ENCODE assay signal across 8 mouse cellular contexts in genomic region chr4:126468925-126469324, GRCm38 (mm10). TPM values are rescaled to one million over a fixed set of nuclear protein-coding genes. Genes with fewer than 3 reads are reported as not detected.
DNase-seq lines count a peak whose midpoint lies in the region; ATAC-seq and TF ChIP-seq lines count a peak whose summit lies in the region.

No protein-coding gene starts in this region.

- peak; percentile 38 for ATAC-seq in frontal cortex, adult (ENCODE audit: low TSS enrichment)
- no peak for ATAC-seq in forebrain, embryonic 11.5 days (replicated peaks; ENCODE audit: low FRiP score)
- peak; percentile 42; the same call in 1 of the 2 replicates for ATAC-seq in liver, embryonic 14.5 days (ENCODE audit: insufficient read depth)

- TF ChIP-seq EP300 in liver, embryonic 14.5 days (IDR thresholded peaks at IDR 0.05; ENCODE audit: low read depth) = 0 out of 2 replicates have a peak, but pooled peaks have one; percentile 6

- peak overlapping the region; percentile 97; the same call in 1 of the 2 replicates for H3K27ac ChIP-seq in forebrain, embryonic 11.5 days (ENCODE audit: low read depth, low read length)
- peak overlapping the region; percentile 15; the same call in 1 of the 2 replicates for H3K27ac ChIP-seq in liver, embryonic 14.5 days

- TF ChIP-seq CTCF in liver, embryonic 14.5 days (IDR thresholded peaks at IDR 0.05; ENCODE audit: low read depth) = no peak

- H3K36me3 ChIP-seq in forebrain, embryonic 11.5 days (ENCODE audit: control insufficient read depth, insufficient read depth, low read length) = no peaks in the 10 kb centered on the region; the same call in 1 of the 2 replicates
- no peaks in the 10 kb centered on the region for H3K36me3 ChIP-seq in liver, embryonic 14.5 days (replicated peaks; ENCODE audit: control insufficient read depth, insufficient read depth, low read depth)

- H3K4me2 ChIP-seq in forebrain, embryonic 11.5 days (ENCODE audit: low read depth, low read length, severe bottlenecking) = peak overlapping the region; percentile 80
- H3K4me2 ChIP-seq in liver, embryonic 14.5 days (ENCODE audit: low read depth) = peak overlapping the region; percentile 85

- H3K4me1 ChIP-seq in forebrain, embryonic 11.5 days (replicated peaks; ENCODE audit: control insufficient read depth, insufficient read depth, low read length) = peaks cover 21% of the 10 kb centered on the region
- H3K4me1 ChIP-seq in liver, embryonic 14.5 days (replicated peaks; ENCODE audit: control insufficient read depth in 2 of 2, insufficient read depth in 2 of 2, low read length in 1 of 2) = peaks cover 4 to 34% of the 10 kb centered on the region in 2 experiments; a peak in 3 of 4 replicates

- peak overlapping the region; percentile 93 for H3K4me3 ChIP-seq in forebrain, embryonic 11.5 days (ENCODE audit: low read depth, low read length)
- peak overlapping the region; percentile 14 to 81; a peak in 3 of 4 replicates for H3K4me3 ChIP-seq in liver, embryonic 14.5 days (ENCODE audit: insufficient read depth in 1 of 2, low read depth in 2 of 2, low read length in 2 of 2)

- 8% methylated on average over 8 of the region's 8 CpGs for WGBS in forebrain, embryonic 11.5 days
- under 1% methylated on average over 8 of the region's 8 CpGs for WGBS in liver, embryonic 14.5 days (ENCODE audit: insufficient replicate concordance)

- H3K9ac ChIP-seq in forebrain, embryonic 11.5 days (ENCODE audit: low read length) = peak overlapping the region; percentile 97
- H3K9ac ChIP-seq in liver, embryonic 14.5 days (replicated peaks) = peak overlapping the region; percentile 51; the same call in 1 of the 2 replicates

- H3K9me3 ChIP-seq in forebrain, embryonic 11.5 days (ENCODE audit: control insufficient read depth, low read length) = no peaks in the 10 kb centered on the region
- H3K9me3 ChIP-seq in liver, embryonic 14.5 days (ENCODE audit: control insufficient read depth, low read length) = no peaks in the 10 kb centered on the region

- no peak for DNase-seq in frontal cortex, postnatal 10 days (ENCODE audit: low spot score in 2 of 2)
- peak; percentile 14 for DNase-seq in 3T3-L1 (ENCODE audit: low read depth, low spot score)
- no peak for DNase-seq in forebrain, embryonic 11.5 days (ENCODE audit: low spot score)
- peak in 2 of 3 experiments; percentile 24 to 36 for DNase-seq in liver, embryonic 14.5 days (ENCODE audit: low read depth in 3 of 3, low spot score in 3 of 3)
- no peak for DNase-seq in ovary, adult 18-20 months (ENCODE audit: low spot score)
- DNase-seq in cerebellum, adult 9-10 months = no peak
- no peak for DNase-seq in thymus, postnatal 14 days

- no peaks in the 10 kb centered on the region for H3K27me3 ChIP-seq in forebrain, embryonic 11.5 days (ENCODE audit: control insufficient read depth, insufficient read depth, low read length)
- no peaks in the 10 kb centered on the region for H3K27me3 ChIP-seq in liver, embryonic 14.5 days (ENCODE audit: control insufficient read depth, insufficient read depth, low read length)

RNA-seq across cellular contexts. Expression of gene Ago1, which starts 0.5 kb away (rescaled TPM):
- polyA plus RNA-seq in forebrain, embryonic 11.5 days (2014; fragmentation: Nextera tagmentation; extraction: Ambion mirVana) = 23.2 and 26.8 TPM in 2 replicates
- 3.0 and 3.5 TPM in 2 replicates for polyA plus RNA-seq in liver, embryonic 14.5 days (2012; rRNA removed)
- polyA plus RNA-seq in liver, embryonic 14.5 days (2014; fragmentation: Nextera tagmentation; extraction: Ambion mirVana) = 1.4 and 1.6 TPM in 2 replicates

RNA-seq across cellular contexts. Expression of gene Ago3, which starts 39.6 kb away (rescaled TPM):
- 16.0 and 21.9 TPM in 2 replicates for polyA plus RNA-seq in forebrain, embryonic 11.5 days (2014; fragmentation: Nextera tagmentation; extraction: Ambion mirVana)
- polyA plus RNA-seq in liver, embryonic 14.5 days (2012; rRNA removed) = 0.88 and 1.1 TPM in 2 replicates
- polyA plus RNA-seq in liver, embryonic 14.5 days (2014; fragmentation: Nextera tagmentation; extraction: Ambion mirVana) = 4.0 and 4.3 TPM in 2 replicates

Comparison
In these comparisons a context has a peak if more than half of its experiments do, and no peak if none do; other contexts are left out.
1. DNase-seq: peak in 3T3-L1 (single experiment) and liver, embryonic 14.5 days (2 of 3); none in frontal cortex, postnatal 10 days (0 of 2), forebrain, embryonic 11.5 days (single experiment), ovary, adult 18-20 months (single experiment), cerebellum, adult 9-10 months (single experiment) and thymus, postnatal 14 days (single experiment).